Mouse (Mus musculus): ENCODE data around the gene Pdzd7.

Pdzd7 gene

DNA sequence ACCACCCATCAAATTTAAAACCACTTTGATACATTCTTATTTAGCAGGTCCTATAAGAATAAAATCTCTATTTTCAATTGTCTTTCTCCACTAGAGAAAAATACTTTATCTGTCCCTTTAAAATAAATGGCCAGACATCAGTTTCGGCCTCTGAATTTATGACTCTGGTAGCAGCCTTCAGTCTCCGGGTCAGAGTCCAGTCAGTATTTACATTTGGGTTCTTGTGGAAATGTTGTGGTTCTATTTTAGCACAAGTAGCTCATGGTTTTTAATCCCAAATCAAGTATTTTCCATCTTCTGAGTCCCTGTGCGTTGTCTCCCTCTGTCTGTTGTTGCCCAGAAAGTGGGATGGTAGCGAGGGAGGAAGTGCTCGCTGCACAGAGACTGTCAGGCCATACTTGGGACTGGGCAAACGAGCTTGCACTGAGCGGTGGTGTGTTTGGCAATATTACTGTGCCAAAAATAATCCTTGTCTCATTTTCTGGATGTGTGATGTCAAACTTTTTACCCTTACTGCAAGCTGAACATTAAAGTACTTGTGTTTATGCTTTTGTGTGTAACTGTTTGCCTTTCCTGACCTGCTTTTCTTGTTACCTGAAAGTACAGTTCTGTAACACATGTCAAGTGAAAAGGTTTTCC lies 62.9 kb downstream of the Pdzd7 start:
- no peak for DNase-seq

GRCm38 (mm10) chr19:44980787-44981186 lies 64.7 kb downstream of the Pdzd7 start:
- DNase-seq = no peak

DNA sequence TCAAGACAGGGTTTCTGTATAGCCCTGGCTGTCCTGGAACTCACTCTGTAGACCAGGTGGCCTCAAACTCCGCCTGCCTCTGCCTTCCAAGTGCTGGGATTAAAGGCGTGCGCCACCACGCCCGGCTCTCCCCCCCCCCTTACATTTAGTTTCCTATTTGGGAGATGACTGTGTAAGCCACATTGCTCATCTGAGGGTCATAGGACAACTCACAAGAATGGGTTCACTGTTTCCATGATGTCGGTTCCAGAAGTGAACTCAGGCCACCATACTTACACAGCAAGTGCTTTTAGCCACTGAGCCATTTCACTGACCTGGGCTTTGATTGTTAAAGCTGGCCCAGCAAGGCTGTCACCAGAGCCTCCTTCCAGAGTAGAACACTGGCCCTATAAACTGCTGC lies 68.4 kb downstream of the Pdzd7 start:
- no peak for DNase-seq
